Mouse (Mus musculus) testis, postnatal 14 days (tissue): ENCODE measurements around the gene Fam161a.
A peak's percentile ranks its signal among the peaks of the same experiment; 100 is the strongest.

Experiments
- DNase-seq: peaks from one replicate; pipeline ENCODE4 v3.0.0; 2021; ENCODE audit warnings: low spot score

Fam161a gene

DNA sequence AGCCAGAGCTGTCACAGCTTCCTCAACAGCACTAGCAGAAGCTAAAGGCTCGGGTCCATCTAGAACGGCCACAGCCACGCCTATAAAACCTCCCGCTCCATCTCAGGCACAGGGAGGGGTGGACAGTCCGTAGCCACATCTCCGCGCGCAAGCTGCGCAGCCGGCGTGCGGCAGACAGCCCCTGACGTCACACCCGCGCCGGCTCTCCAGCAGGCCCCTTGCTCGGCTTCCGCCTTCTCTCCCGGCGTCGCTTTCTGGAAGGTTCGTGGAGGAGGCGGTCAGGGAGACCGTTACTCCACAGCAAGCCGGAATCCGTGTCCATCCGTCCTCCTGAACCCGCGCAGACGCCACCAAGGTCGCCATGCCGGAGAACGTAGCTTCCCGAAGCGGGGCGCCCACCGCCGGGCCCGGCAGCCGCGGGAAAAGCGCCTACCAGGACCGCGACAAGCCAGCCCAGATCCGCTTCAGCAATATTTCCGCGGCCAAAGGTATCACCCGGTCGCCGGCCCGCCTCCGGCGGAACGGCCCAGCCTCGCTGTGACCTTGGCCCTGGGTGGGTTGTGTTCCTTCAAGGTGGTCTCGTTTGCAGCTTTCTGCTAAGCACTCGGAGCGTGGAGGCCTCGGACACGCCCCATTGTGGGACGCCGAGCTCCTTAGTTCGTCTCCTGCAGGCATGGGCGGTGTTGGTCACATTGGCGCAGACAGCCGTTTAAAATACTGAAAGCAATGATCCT lies 16.8 kb upstream of the Fam161a start, which contains the start of gene Cct4:
Gene Cct4 (plus strand): TSS at position 127 of the 734 bp plus-strand sequence.
- peak; percentile 93 for DNase-seq

DNA sequence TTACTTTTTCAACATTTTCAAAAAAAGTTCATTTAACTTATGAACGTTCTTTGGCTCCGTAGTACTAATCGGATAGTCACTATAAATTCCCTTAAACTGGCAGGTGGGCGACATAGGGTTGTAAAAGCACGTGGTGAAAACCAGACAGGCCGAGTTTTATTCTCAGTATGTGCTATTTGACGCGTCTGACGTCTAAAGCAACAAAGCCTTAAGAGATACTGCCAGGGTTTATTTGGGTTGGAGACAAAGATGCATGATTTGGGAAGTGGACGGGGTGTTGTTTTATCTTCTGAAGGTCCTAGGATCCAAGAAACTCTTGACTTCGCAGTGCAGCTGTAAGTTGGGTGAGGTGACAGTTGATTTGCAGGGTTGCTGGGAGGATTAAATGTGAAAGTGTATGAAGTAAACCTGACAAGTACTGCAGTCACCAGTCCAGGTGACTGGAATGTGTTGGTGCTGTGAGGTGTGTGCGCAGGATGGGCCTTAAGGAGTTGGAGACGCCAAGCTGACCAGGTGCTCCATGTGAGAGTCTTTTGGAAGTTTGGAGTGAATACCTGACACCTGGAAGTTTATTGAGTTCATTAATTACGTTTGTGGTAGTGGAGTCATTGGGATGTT lies 16.0 kb upstream of the Fam161a start:
- DNase-seq = no peak

DNA sequence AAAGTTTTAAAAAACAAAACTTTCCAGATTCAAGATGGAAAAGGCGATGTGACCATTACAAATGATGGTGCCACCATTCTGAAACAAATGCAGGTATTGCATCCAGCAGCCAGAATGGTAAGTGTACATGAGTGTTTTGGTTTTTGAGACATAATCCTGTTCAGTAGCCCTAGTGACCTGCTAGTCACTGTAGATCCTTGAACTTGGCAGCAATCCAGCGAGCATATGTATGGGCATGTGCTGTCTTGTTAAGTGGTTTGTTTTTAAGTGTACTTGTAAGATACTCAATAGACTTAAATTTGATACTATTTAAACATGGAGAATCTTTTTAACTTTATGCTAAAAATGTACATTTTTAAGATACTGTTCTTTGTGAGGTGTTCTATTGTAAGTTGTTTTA lies 13.1 kb upstream of the Fam161a start:
- no peak for DNase-seq

DNA sequence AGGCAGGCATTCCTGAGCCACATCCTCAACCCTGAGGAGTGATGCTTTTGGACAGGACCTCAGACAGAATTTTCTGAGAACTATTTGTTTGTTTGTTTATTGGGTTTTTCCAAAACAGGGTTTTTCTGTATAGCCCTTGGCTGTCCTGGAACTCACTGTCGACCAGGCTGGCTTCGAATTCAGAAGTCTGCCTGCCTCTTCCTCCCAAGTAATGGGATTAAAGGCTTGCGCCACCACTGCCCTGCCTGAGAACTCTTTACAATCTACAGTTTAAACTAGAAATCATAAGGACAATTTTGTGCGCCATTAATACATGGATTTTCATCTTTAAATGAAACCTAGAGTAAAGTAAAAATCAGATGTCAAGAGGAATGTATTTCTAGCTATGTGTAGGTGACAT lies 11.9 kb upstream of the Fam161a start:
- no peak for DNase-seq

DNA sequence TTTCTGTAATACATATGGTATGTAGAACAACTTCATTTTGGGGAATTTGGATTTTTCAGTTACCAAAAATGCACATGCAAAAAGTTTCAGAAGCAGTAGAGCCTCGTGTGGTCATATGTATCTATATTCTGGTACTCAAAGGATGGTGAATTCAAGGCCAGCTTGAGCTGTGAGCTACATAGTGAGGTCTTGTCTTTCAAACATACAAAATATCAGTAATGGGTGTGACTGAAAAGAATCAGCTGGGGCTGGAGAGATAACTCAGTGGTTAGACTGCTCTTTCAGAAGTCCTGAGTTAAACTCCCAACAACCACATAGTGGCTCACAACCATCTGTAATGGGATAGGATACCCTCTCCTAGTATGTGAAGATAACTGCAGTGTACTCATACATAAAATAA lies 9.0 kb upstream of the Fam161a start:
- no peak for DNase-seq

DNA sequence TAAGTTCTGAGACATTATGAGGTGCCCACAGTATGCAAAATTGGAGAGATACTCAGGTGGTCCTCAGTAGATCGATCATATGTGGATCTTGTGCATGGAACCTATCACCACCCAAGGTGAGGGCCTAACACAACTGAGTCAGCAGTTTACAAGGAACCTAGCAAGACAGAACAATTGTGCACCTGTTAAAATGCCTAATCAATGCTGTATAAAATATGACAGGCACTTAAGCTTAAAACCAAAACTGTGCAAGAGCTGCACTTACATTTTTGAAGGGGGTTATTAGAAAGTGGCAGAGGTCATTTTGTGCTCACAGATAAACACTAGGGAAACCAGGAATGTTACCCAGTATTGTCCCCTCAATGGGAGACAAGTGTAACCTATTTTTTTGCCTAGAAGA lies 2.1 kb upstream of the Fam161a start:
- DNase-seq = no peak

DNA sequence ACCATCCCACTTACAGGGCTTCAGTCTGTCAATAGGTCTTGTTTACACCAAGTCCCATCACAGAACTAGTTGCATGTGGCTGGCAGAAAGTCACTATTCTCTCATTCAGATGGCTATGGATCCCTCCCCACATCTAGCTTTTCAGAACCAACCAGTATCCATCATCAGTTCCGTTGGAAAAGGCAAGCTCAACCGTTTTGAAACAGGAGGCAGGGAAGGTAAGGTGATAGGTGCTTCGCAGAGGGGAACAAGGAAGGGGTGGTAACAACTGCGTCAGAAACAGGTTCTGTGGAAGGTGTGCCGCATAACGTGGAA lies 208 bp upstream of the Fam161a start:
- no peak for DNase-seq

DNA sequence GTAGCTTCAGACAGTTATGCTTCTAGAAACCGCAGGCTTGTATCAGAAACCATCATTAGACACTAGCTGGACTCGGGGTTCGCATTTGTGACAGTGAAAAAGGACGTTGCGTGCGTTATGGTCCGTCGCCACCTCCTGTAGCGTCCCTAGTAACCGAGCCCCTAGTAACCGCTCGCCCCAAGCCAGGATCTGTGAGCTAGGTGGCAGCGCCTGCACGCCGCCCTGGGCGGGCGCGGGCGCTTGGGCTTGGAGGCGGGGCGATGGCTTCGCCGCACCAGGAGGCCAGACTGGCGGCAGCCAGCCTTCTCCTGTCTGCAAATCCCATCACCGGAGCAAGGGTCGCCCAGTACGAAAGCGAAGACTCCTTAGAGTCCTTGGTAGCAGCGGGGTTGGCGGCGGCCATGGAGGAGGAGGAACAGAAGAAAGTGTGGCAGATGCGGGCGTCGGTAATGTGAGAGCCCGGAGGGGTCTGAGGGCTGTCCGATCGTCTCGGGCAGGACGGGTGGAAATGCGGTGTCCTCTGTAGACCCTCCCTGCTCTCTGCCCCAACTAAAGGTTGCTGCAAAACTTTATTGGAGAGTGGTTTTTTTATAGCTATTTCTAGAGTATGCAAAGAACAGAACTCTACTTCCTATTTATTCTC lies 971 bp downstream of the Fam161a start:
- DNase-seq = peak; percentile 81

DNA sequence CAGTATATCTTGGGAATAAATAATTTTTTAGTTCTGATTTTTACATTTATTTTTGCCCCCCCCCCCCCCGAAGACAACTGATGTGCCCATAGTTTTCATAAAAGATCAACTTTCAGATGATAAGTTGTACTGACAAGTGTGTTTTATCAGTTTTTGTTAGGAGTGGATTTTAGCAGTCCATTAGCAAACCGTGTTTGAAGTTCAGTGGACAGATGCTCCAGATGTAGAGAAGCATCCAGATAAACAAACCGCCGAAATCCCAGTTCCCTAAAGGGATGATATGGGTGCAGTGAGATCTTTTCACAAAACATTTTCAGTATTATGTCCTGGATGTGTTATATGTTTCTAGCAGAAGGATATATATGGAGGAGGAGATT lies 1.5 kb downstream of the Fam161a start:
- no peak for DNase-seq

DNA sequence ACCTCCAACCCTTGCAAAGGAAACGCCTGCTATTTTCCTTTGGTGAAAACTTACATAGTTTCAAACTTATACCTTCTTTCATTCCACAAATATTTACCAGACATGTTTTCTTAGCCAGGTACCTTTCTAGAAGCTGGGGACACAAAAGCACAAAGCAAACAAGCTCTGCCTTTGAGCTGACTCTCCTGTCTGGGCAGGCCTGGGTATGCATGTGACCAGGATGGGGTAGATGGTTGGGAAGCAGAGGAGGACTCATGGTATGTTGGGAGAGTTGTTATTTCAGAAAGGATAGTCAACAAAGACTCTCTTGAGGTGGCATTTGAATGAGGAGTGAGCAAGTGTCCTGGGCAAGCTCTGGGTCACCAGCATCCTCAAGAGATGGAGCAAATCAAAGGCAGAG lies 5.8 kb downstream of the Fam161a start:
- DNase-seq = no peak

DNA sequence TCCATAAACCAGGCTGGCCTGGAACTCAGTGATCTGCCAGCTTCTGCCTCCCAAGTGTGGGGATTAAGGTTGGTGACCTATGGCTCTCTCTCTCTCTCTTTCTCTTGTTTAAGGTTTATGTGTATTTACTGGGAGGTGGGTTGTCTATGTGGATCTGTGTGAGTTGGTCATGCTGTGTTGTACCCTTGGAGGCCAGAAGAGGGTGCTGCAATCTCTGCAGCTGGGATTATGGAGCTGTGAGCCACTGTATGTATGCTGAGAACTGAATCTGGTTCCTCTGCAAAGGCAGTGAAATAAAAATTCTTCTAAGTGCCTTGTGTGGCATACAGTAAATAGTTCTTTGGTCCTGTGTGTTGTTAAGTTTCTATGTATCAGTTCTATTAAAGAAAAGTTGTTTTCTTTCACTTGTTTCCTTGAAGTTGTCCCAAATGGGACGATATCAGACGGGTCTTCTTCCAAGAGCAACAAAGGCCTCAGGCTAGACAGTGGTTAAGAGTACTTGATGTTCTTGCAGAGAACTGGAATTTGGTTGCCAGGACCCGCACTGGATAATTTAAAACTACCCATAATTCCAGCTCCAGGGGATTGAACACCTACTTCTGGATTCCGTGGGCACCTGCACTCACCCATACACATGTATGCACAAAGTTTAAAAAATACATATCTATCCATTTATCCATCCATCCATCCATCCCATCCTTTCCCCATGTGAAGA lies 6.4 kb downstream of the Fam161a start:
- no peak for DNase-seq

DNA sequence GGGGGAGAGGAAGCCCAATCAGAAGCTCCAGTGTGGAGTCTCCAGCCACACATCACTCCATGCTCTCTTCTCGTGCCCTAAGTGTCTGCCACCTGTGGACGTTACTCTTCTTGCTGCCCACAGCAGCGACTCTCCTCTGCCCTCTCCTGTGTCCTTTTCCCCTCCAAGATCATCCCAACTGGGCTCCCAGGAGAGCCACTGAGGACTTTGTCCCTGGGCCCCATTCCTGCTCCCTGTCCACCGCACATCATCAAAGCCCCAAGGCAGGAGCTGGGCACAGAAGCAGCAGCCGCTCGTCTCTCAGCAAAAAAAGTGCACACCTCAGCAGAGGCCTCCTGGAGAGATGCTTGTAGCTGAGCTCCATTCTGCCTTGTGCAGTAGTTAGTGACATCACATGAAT lies 7.7 kb downstream of the Fam161a start:
- DNase-seq = no peak

DNA sequence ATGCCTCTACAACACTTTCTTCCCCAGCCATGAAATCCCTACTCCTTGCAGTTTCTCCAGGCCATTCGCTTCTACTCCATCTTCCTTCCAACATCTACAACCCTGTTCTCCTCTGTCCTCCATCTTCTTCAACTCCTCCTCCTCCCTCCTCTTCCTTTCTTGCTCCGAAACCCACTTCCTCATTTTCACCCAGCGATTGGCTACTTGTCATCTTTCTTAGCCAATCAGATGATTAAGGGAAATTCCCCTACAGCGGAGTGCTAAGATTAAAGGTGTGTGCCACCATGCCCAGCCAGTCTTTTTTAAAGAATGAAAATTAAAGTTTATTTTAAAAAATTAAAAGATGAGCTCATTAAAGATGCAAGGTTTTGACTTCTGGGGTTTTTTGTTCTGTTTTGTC lies 10.6 kb downstream of the Fam161a start:
- DNase-seq = no peak

DNA sequence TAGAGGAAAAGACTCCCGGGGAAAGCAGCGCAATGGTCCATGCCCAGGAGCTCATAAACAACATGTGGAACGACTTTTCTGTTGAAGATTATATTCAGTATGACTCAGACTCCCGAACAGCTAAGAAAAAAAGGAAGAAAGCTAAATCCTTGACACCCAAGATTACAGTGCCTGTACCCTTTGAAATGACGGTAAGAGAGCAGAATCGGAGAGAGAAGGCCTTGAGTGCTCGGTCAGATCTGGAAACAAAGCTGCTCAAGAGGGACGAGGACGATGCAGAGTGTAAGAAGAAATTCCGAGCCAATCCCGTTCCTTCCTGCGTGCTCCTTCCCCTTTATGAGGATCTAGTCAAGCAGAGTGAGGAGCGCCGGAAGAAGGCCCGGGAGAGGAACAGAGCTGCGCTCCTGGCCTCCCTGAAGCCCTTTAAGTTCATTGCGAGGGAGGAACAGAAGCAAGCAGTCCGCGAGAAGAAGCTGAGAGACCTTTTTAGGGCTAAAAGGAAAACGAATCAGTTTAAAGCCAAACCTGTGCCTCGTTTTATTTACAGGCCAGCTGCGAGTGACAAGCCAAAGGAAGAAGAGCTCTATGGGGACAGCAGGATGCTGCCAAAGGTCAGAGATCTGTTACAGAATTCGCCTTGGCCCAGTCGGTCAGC lies 12.9 kb downstream of the Fam161a start:
- no peak for DNase-seq

DNA sequence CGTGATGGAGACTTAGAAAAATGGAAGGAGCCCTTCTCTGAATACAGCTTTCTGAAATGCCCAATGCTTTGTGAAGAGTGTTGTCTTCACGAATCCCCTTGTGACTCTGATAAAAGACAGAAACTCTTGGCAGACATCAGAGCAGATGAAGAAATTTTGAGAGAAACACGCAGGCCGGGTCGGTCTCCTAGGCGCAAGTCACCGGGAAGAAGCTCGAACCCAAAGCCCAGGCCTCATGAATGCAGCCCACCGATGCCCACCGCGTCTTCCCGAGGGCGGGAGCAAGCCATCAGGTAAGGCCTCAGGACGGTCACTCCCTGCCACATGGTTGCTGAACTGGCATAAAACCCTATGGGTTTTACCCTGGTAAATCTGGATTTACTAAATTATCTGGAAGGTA lies 13.5 kb downstream of the Fam161a start:
- no peak for DNase-seq

DNA sequence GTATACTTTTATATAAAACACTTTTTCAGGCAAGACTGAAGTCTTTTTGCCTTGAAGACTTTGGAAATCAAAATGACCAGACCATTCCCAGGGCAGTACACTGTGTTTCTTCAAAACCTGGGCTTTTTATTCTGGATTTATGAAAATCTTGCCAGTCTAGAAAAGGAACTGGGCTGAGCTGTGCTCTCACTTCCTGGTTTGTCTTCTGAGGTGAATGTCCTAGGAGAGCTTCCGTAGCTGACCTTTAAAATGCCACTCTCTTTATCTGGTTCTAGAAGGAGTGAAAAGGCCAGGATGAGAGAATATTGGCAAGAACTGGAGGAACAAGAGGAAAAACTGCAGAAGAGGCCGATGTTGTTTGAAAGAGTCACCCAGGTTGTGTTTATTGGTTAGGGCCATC lies 15.8 kb downstream of the Fam161a start:
- no peak for DNase-seq

DNA sequence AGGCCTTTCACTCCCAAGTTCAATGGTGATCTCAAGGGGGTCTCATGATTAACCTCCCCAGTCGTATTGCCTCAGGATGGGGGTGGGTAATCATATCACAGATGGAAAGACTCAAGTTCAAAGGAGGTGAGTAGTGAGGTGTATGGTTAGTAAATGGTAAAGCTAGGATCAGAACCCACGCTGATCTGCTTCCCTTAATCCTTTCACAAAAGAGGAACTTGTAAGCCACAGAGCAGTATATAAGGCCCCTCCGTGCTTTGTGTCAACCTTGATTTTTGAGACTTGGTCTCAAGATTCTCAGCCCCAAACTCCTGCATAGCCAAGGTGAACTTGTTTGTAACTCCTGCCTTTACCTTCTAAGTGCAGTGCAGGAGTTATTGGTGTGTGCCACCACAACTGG lies 16.8 kb downstream of the Fam161a start:
- DNase-seq = no peak

DNA sequence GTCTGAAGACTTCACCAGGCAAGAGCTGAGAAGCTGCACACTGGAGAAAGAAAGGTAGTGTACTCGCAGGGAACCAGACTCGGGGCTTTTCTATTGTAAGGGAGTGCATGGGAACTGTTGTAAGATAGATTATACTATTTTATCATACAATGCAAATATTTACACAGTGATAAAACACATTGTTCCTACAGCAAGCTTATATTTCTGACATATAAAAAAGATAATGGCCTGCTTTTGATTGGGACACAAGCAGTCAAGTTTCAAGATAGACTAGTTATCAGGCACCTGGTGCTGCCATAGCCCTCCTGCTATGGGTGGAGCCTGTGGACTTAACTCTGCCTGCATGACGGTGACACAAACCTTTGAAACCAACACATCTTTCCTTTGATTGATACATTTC lies 21.6 kb downstream of the Fam161a start:
- no peak for DNase-seq

DNA sequence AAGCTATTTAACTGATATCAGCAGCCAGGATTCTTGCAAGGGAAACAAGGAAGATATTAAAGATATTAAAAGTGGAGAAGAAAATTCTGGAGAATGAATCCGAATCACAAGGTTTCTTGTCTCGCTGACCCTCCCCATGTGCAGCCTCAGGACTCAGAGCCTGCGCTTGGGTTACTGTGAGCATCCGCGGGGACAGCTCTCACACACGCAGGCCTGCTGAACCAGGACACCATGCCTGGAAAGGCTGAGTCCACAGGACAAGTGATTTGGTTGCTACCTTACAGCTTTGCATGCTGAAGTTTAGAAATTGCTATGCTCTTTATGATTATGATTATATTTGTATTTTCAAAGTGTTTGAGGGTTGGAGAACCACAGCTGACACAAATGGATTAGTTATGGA lies 22.1 kb downstream of the Fam161a start:
- no peak for DNase-seq

DNA sequence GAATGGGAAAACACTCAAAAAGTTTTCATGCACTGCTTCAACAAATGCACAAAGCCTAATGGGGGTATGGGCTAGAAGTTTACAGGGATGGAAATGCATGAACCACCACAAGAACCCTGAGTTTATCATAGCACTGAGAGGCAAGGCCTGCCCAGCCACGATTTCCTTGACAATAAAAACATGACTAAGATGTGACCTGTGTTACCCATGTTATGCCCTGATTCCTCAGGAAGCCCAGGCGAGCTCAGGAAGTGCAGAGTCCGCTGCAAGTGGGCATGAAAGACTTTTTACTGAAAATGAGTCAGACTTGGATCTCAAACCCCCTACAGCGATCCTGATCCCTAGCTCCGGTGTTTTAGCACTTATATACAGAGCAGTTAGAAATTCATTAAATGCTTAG lies 39.9 kb downstream of the Fam161a start:
- DNase-seq = no peak

DNA sequence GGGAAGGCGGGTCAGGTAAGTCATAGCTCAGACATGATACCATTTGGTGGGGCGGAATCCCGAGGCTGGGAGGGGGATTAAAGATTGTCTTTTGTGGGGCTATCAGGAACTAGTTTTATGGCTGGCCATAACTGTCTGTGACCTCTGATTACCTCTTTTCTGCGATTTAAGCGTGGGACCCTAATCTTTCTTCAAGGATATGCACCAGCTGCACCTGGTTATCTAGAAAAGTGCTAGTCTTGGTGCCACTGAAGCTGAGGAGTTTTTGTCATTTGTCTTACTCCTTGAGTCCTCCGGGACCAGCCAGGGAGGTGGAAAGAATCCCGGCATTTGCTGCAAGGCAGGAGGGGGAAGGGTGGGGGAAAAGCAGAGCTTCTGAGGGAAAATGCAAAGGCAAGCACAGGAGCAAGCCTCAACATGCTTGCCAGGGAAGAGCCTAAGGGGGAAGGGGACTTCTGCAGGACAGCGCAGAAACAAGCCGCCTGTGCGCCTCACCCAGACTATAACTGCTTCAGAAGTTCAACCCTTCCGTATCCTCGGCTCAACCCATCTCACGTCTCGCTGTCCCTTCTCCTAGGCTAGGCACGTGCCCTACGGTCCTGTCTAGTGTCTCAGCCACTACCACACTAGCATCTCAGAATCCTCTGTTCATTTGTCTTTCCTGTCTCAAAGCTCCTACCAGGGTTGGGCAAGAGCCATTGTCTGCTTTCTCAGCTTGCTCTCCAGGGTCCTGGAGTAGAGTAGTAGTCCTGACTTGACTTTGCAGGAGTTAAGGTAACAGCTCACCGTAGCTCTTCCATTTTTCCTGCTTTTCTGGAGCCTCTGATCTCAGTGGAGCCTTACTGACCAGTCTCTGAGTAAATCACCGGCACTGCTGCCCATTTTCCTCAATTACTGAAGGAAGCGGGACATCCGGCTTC lies 40.6 kb downstream of the Fam161a start:
- DNase-seq = no peak

DNA sequence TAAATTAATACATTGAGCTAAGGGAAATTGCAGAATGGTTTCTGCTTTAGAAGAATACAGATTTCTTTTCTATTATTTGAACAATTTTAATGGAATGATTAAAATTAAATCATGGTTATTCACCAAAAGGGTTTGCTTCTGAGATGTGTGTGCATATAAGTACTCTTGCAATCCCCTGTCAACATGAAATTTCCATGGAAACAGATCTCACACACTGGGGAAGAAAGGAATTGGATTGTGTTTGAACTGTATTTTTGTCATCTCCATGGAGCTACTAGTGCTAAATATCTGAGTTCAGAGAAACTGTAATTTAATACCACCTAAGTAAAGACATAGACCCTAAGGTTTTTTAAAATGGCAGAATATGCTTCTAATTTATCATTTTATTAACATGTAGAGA lies 42.3 kb downstream of the Fam161a start:
- no peak for DNase-seq
